Mouse (Mus musculus) midbrain, embryonic 16.5 days (tissue): Measurements from ENCODE around the gene Hnrnpa1. TPM values are rescaled to one million over a fixed set of nuclear protein-coding genes. Genes with fewer than 3 reads are reported as not detected.

Experiments
- ATAC-seq: fragments of 200-750 bp; cut with Nextera tagmentation; 2 replicates; pipeline ENCODE4 v1.8.0; 2017; ENCODE audit warnings: moderate TSS enrichment
- H3K27ac ChIP-seq: fragments of 300-500 bp; sonication (generic); 2 replicates; pipeline ENCODE4 v1.5.1; 2014; ENCODE audit warnings: mild to moderate bottlenecking, low read length, mixed read lengths
- H3K27me3 ChIP-seq: fragments of 300-500 bp; sonication (generic); 2 replicates; pipeline ENCODE4 v1.6.1; 2014; ENCODE audit warnings: low read depth, low read length, mixed read lengths; ENCODE audit not compliant: control insufficient read depth, insufficient read depth
- H3K36me3 ChIP-seq: fragments of 300-500 bp; sonication (generic); 2 replicates; pipeline ENCODE4 v1.6.1; 2014; ENCODE audit warnings: mild to moderate bottlenecking, low read length, moderate library complexity, mixed read lengths; ENCODE audit not compliant: control insufficient read depth, insufficient read depth
- H3K4me1 ChIP-seq: fragments of 300-500 bp; sonication (generic); 2 replicates; pipeline ENCODE4 v1.6.1; 2014; ENCODE audit warnings: mild to moderate bottlenecking, low read length, mixed read lengths; ENCODE audit not compliant: control insufficient read depth, insufficient read depth
- H3K4me2 ChIP-seq: fragments of 300-500 bp; sonication (generic); 2 replicates; pipeline ENCODE4 v1.6.1; 2014; ENCODE audit warnings: mild to moderate bottlenecking, low read length, mixed read lengths
- H3K4me3 ChIP-seq: fragments of 300-500 bp; sonication (generic); 2 replicates; pipeline ENCODE4 v1.5.1; 2014; ENCODE audit warnings: low read depth, mild to moderate bottlenecking, low read length, moderate library complexity, mixed read lengths
- H3K9ac ChIP-seq: fragments of 300-500 bp; sonication (generic); 2 replicates; pipeline ENCODE4 v1.6.1; 2014; ENCODE audit warnings: low read depth, low read length, mixed read lengths
- H3K9me3 ChIP-seq: fragments of 300-500 bp; sonication (generic); replicated peaks from 2 replicates; pipeline ENCODE4 v1.6.1; 2014; ENCODE audit warnings: mild to moderate bottlenecking, low read length, mixed read lengths; ENCODE audit not compliant: control insufficient read depth, poor library complexity, severe bottlenecking
- WGBS: fragments of 180-500 bp; shearing (Covaris S2); extraction: QIAGEN DNeasy Blood & Tissue Kit; methylation state at CpG from one replicate; pipeline ENCODE4 v1.1.7; 2014; 5-methylcytosine and 5-hydroxymethylcytosine counted together
- microRNA counts: library from miRNA; unstranded; fragments of <30 nt; microRNA quantifications from one replicate; lab custom pipeline; 2016
- microRNA-seq: library from miRNA; unstranded; fragments of <30 nt; microRNA quantifications from one replicate; pipeline ENCODE4, GENCODE M21; 2017
- polyA plus RNA-seq: library from polyadenylated mRNA; unstranded; fragments of >200 nt; fragmentation: Nextera tagmentation; extraction: Ambion mirVana; gene quantifications from 2 replicates; pipeline ENCODE4 v1.2.1, GENCODE M21; 2015

Gene Hnrnpa1
- polyA plus RNA-seq, 1 experiment from 2014 or later = 630 TPM

- Histone ChIP-seq H3K36me3 (peaks cover 12% of the 10 kb centered on the region; the same call in 1 of the 2 replicates), H3K27ac (no peak overlapping the region), H3K9me3 (no peaks in the 10 kb centered on the region), H3K4me2 (no peak overlapping the region), H3K9ac (no peak overlapping the region), H3K27me3 (no peaks in the 10 kb centered on the region), H3K4me1 (no peaks in the 10 kb centered on the region; the same call in 1 of the 2 replicates), H3K4me3 (no peak overlapping the region)
- WGBS = 91% methylated on average over 9 of the region's 9 CpGs
- ATAC-seq = no peak
These were observed 50.6 kb downstream of the Hnrnpa1 start for GRCm38 (mm10) chr15:103290843-103291242.

- WGBS = 86% methylated on average over 4 of the region's 4 CpGs
- no peak overlapping the region for H3K27ac ChIP-seq
- ATAC-seq = no peak
These were observed 52.6 kb downstream of the Hnrnpa1 start for GRCm38 (mm10) chr15:103292673-103293345.

GRCm38 (mm10) chr15:103293375-103293774, 53.1 kb downstream of the Hnrnpa1 start:
- H3K27ac ChIP-seq = no peak overlapping the region
- ATAC-seq = no peak
- H3K4me2 ChIP-seq = no peak overlapping the region
- H3K27me3 ChIP-seq = no peaks in the 10 kb centered on the region
- peaks cover 15% of the 10 kb centered on the region for H3K4me1 ChIP-seq
- H3K4me3 ChIP-seq = no peak overlapping the region
- H3K36me3 ChIP-seq = peaks cover 12% of the 10 kb centered on the region
- no peak overlapping the region for H3K9ac ChIP-seq
- H3K9me3 ChIP-seq = no peaks in the 10 kb centered on the region
- WGBS = 100% methylated on average over 2 of the region's 2 CpGs

More at GRCm38 (mm10) chr15:103292673-103293345, 52.6 kb downstream of the Hnrnpa1 start:
- Histone ChIP-seq H3K4me3 (no peak overlapping the region), H3K27me3 (no peaks in the 10 kb centered on the region), H3K9ac (no peak overlapping the region), H3K9me3 (no peaks in the 10 kb centered on the region), H3K4me1 (peaks cover 9% of the 10 kb centered on the region), H3K36me3 (peaks cover 12% of the 10 kb centered on the region), H3K4me2 (no peak overlapping the region)

GRCm38 (mm10) chr15:103294649-103295048, 54.4 kb downstream of the Hnrnpa1 start:
- WGBS = 81% methylated on average over 2 of the region's 2 CpGs
- Histone ChIP-seq H3K4me3 (no peak overlapping the region), H3K4me1 (peaks cover 28% of the 10 kb centered on the region)

GRCm38 (mm10) chr15:103295851-103296250, 55.6 kb downstream of the Hnrnpa1 start:
- 13% methylated on average over 5 of the region's 5 CpGs for WGBS

More at GRCm38 (mm10) chr15:103294649-103295048, 54.4 kb downstream of the Hnrnpa1 start:
- Histone ChIP-seq H3K9me3 (no peaks in the 10 kb centered on the region), H3K9ac (no peak overlapping the region), H3K4me2 (no peak overlapping the region), H3K27me3 (no peaks in the 10 kb centered on the region), H3K27ac (no peak overlapping the region), H3K36me3 (peaks cover 12% of the 10 kb centered on the region)
- ATAC-seq = no peak

More at GRCm38 (mm10) chr15:103295851-103296250, 55.6 kb downstream of the Hnrnpa1 start:
- H3K27ac ChIP-seq = peak overlapping the region; percentile 96; the same call in 1 of the 2 replicates
- H3K4me1 ChIP-seq = peaks cover 40% of the 10 kb centered on the region
- no peak overlapping the region for H3K4me2 ChIP-seq
- no peaks in the 10 kb centered on the region for H3K9me3 ChIP-seq
- H3K9ac ChIP-seq = no peak overlapping the region
- no peaks in the 10 kb centered on the region for H3K27me3 ChIP-seq
- no peak overlapping the region for H3K4me3 ChIP-seq
- H3K36me3 ChIP-seq = peaks cover 12% of the 10 kb centered on the region
- ATAC-seq = no peak

MicroRNAs encoded within 50 kb of the gene (microRNA counts, 519-probe panel; counts per million panel counts)
- microRNA mmu-miR-148b (lab: Ali Mortazavi, UCI) = 2,744 counts per million, percentile 82 among the panel's probes with 10 or more counts

Small RNAs within 50 kb of the gene (microRNA-seq; reads per million reads assigned to microRNA genes)
- 242 reads per million, percentile 63 among the genes with 10 or more reads in this experiment for gene Mir148b

Other genes starting within 250 kb of the Hnrnpa1 start
- not detected in 2 replicates for gene Hoxc8, start 249.8 kb upstream of the Hnrnpa1 start, polyA plus RNA-seq
- not detected in 2 replicates for gene Hoxc6, start 242.2 kb upstream of the Hnrnpa1 start, polyA plus RNA-seq
- gene Hoxc4, start 221.5 kb upstream of the Hnrnpa1 start, polyA plus RNA-seq = not detected in 2 replicates
- 24.3 and 25.5 TPM in 2 replicates for gene Smug1, start 73.3 kb upstream of the Hnrnpa1 start, polyA plus RNA-seq
- gene Cbx5, start 616 bp upstream of the Hnrnpa1 start, polyA plus RNA-seq = 139 and 151 TPM in 2 replicates
- gene Nfe2, start 18.0 kb downstream of the Hnrnpa1 start, polyA plus RNA-seq = 0.52 and 0.68 TPM in 2 replicates
- gene Copz1, start 32.3 kb downstream of the Hnrnpa1 start, polyA plus RNA-seq = 200 and 205 TPM in 2 replicates
- gene Gpr84, start 70.2 kb downstream of the Hnrnpa1 start, polyA plus RNA-seq = 0.40 and 0.64 TPM in 2 replicates
- 20.1 and 22.7 TPM in 2 replicates for gene Zfp385a, start 99.7 kb downstream of the Hnrnpa1 start, polyA plus RNA-seq
- gene Itga5, start 126.3 kb downstream of the Hnrnpa1 start, polyA plus RNA-seq = 5.8 and 7.4 TPM in 2 replicates
- 0.32 TPM in 1 of 2 replicates, not detected in the other for gene Gtsf1, start 190.0 kb downstream of the Hnrnpa1 start, polyA plus RNA-seq
- not detected in 2 replicates for gene Gtsf2, start 208.0 kb downstream of the Hnrnpa1 start, polyA plus RNA-seq
- gene Nckap1l, start 213.4 kb downstream of the Hnrnpa1 start, polyA plus RNA-seq = 1.5 and 1.6 TPM in 2 replicates